Mouse (Mus musculus) myocyte (in vitro differentiated cells): ENCODE data around the gene Sema4d.

Experiments
- CEBPB ChIP-seq: IDR thresholded peaks from 2 replicates; pipeline ENCODE4 v1.6.1; 2011; ENCODE audit warnings: mild to moderate bottlenecking, moderate library complexity; ENCODE audit not compliant: poor library complexity, insufficient read depth, severe bottlenecking
- E2F4 ChIP-seq: IDR thresholded peaks from one replicate; pipeline ENCODE4 v1.6.1; 2011; ENCODE audit warnings: mild to moderate bottlenecking, control low read depth, moderate library complexity; ENCODE audit not compliant: insufficient read depth
- MAX ChIP-seq: IDR thresholded peaks from one replicate; pipeline ENCODE4 v1.6.1; 2011; ENCODE audit warnings: low read depth, mild to moderate bottlenecking, control low read depth
- MYOD1 ChIP-seq, 3 experiments: IDR thresholded peaks; one replicate each; pipeline ENCODE4 v1.6.1; 2011; ENCODE audit warnings: control low read depth in 2 of 3, low read depth in 2 of 3, mild to moderate bottlenecking in 2 of 3, moderate library complexity in 1 of 3; ENCODE audit not compliant: insufficient read length in 2 of 3, control insufficient read depth in 1 of 3
- MYOG ChIP-seq, 3 experiments: IDR thresholded peaks; one replicate each; pipeline ENCODE4 v1.6.1; 2011; ENCODE audit warnings: control low read depth in 2 of 3, low read depth in 2 of 3, mild to moderate bottlenecking in 2 of 3; ENCODE audit not compliant: insufficient read length in 2 of 3, control insufficient read depth in 1 of 3, insufficient read depth in 1 of 3
- POLR2A ChIP-seq: IDR thresholded peaks from one replicate; pipeline ENCODE4 v1.6.1; 2011; ENCODE audit warnings: low read depth, mild to moderate bottlenecking, control low read depth, moderate library complexity; ENCODE audit not compliant: insufficient read length
- POLR2AphosphoS2 ChIP-seq: IDR thresholded peaks from one replicate; pipeline ENCODE4 v1.6.1; 2011; ENCODE audit warnings: low read depth, control low read depth; ENCODE audit not compliant: insufficient read length
- TCF12 ChIP-seq: IDR thresholded peaks from one replicate; pipeline ENCODE4 v1.6.1; 2011; ENCODE audit warnings: mild to moderate bottlenecking, control low read depth; ENCODE audit not compliant: poor library complexity, insufficient read depth, severe bottlenecking
- TCF3 ChIP-seq: IDR thresholded peaks from one replicate; pipeline ENCODE4 v1.6.1; 2011; ENCODE audit warnings: low read depth, control low read depth; ENCODE audit not compliant: insufficient read length
- USF1 ChIP-seq: IDR thresholded peaks from one replicate; pipeline ENCODE4 v1.6.1; 2011; ENCODE audit warnings: low read depth, mild to moderate bottlenecking, control low read depth, moderate library complexity

DNA sequence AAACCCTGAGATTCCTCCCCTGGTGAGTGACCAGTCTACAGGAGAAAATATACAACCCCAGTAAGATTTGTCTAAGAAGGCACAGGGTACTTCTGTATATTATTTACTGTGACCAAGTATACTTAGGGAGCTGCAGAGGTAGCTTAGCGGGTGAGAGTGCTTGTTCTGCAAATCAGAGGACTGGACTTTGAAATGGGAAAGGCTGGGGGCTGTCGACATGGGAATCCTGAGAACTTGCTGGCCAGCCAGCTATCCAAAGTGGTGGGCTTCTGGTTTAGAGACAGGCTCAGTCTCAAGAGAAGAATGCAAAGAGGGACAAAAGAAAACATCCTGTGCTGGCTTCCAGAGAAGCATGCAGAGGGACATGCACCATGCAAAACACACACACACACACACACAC lies 5.7 kb downstream of the Sema4d start:
- TF ChIP-seq USF1 (no peak), TCF12 (no peak), POLR2AphosphoS2 (no peak), POLR2A (no peak), MYOD1 (IDR thresholded peaks at IDR 0.05; ENCODE audit: control insufficient read depth in 1 of 3, insufficient read length in 2 of 3, low read depth in 2 of 3) (no peak), CEBPB (no peak), E2F4 (no peak), TCF3 (no peak), MAX (no peak), MYOG (IDR thresholded peaks at IDR 0.05; ENCODE audit: control insufficient read depth in 1 of 3, insufficient read depth in 1 of 3, insufficient read length in 2 of 3, low read depth in 2 of 3) (no peak)
